Mouse (Mus musculus) hematopoietic stem cell, adult 5-6 weeks (primary cell): ENCODE measurements around the gene Trak2. TPM values are rescaled to one million over a fixed set of nuclear protein-coding genes. Genes with fewer than 3 reads are reported as not detected.
"Not testable (repeated sequence)": the region's sequence is repeated elsewhere in the genome, so short reads cannot be mapped to it uniquely, and the experiment has no call there.

ENCODE experiments used
- ATAC-seq, 2 experiments: fragments of 125-278 bp in 1 of 2; replicated peaks in 1 of 2; 2 replicates each; pipeline ENCODE4 v1.8.0; 2016 to 2017; ENCODE audit warnings: inconsistent platforms in 2 of 2, mild to moderate bottlenecking in 2 of 2, moderate number of reproducible peaks in 2 of 2, low read depth in 1 of 2, moderate TSS enrichment in 1 of 2; ENCODE audit not compliant: low FRiP score in 2 of 2, poor library complexity in 2 of 2, severe bottlenecking in 2 of 2, insufficient read depth in 1 of 2, low TSS enrichment in 1 of 2
- total RNA-seq: library from RNA; stranded (forward); fragments of 172-1452, 232-1000 nt; gene quantifications from 2 replicates; pipeline ENCODE4 v1.2.3, GENCODE M21; 2017

The Trak2 gene
- total RNA-seq, 1 experiment from 2014 or later: 33.5 TPM

- peak in 1 of 2 experiments; percentile 42; a peak in 1 of 4 replicates for ATAC-seq
These were observed 63.5 kb downstream of the Trak2 start for GRCm38 (mm10) chr1:58909636-58910272.

GRCm38 (mm10) chr1:58903681-58904080 lies 69.5 kb downstream of the Trak2 start:
- no peak for ATAC-seq

- peak; percentile 92 to 95 for ATAC-seq
These were observed 75.7 kb downstream of the Trak2 start for GRCm38 (mm10) chr1:58897561-58897960.

- ATAC-seq: not testable (repeated sequence)
These were observed 80.8 kb downstream of the Trak2 start for GRCm38 (mm10) chr1:58892386-58892785.

GRCm38 (mm10) chr1:58891481-58892170 lies 81.6 kb downstream of the Trak2 start:
- not testable (repeated sequence) for ATAC-seq

GRCm38 (mm10) chr1:58890697-58891290 lies 82.4 kb downstream of the Trak2 start:
- not testable (repeated sequence) for ATAC-seq

- no peak for ATAC-seq
These were observed 83.2 kb downstream of the Trak2 start for GRCm38 (mm10) chr1:58889826-58890546.

GRCm38 (mm10) chr1:58885646-58886045 lies 87.6 kb downstream of the Trak2 start:
- ATAC-seq: no peak

GRCm38 (mm10) chr1:58883279-58883678 lies 90.0 kb downstream of the Trak2 start:
- not testable (repeated sequence) for ATAC-seq

- ATAC-seq: not testable (repeated sequence)
These were observed 93.9 kb downstream of the Trak2 start for GRCm38 (mm10) chr1:58879291-58879690.

GRCm38 (mm10) chr1:58876500-58876899 lies 96.7 kb downstream of the Trak2 start:
- peak in 1 of 2 experiments; percentile 36; a peak in 1 of 4 replicates for ATAC-seq

- peak; percentile 91 to 92 for ATAC-seq
These were observed 112.6 kb downstream of the Trak2 start for GRCm38 (mm10) chr1:58860586-58860985.

- ATAC-seq: not testable (repeated sequence)
These were observed 113.4 kb downstream of the Trak2 start for GRCm38 (mm10) chr1:58859738-58860365.

GRCm38 (mm10) chr1:58859131-58859530 lies 114.1 kb downstream of the Trak2 start:
- ATAC-seq: not testable (repeated sequence)

GRCm38 (mm10) chr1:58856811-58857210 lies 116.4 kb downstream of the Trak2 start:
- not testable (repeated sequence) for ATAC-seq
